Mouse (Mus musculus): Measurements from ENCODE around the gene Bnc2. TPM values are rescaled to one million over a fixed set of nuclear protein-coding genes. Genes with fewer than 3 reads are reported as not detected.

The Bnc2 gene
- polyA plus RNA-seq, 1 experiment from 2014 or later, result 17.2 TPM

DNA sequence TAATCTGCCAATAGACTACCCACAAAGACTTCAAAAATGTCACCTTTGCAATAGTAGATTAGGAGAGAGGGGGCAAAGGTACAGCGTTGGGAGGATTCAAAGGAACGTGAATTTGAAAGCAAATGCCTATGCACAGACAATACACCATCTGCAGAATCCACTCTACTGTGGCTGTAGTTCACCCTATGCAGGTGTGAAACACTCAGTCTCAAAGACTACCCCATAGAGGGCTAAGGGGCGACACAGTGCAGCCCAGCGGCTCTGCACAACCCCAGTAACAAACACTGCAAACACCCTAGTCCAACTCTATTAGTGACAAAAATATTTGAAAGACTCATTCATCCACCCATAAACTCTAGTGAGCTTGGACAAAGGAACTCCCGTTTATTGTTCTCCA is 218.2 kb downstream of the Bnc2 start:
- Histone ChIP-seq H3K36me3 (ENCODE audit: control insufficient read depth, insufficient read depth, low read length) (no peaks in the 10 kb centered on the region), H3K27ac (ENCODE audit: low read length) (no peak overlapping the region), H3K4me1 (ENCODE audit: control insufficient read depth, insufficient read depth, low read length) (0 out of 2 replicates have a peak, but pooled peaks cover 8% of the 10 kb centered on the region), H3K27me3 (ENCODE audit: control insufficient read depth, insufficient read depth, low read length) (no peaks in the 10 kb centered on the region), H3K9ac (ENCODE audit: low read length) (no peak overlapping the region), H3K4me3 (replicated peaks; ENCODE audit: low read length) (no peak overlapping the region), H3K9me3 (replicated peaks; ENCODE audit: control insufficient read depth, low read length) (no peaks in the 10 kb centered on the region), H3K4me2 (ENCODE audit: low read depth, low read length) (no peak overlapping the region)
- 63% methylated on average over 5 of the region's 5 CpGs for WGBS
- ATAC-seq (ENCODE audit: insufficient read depth, low FRiP score), result no peak

- no peak overlapping the region for H3K4me2 ChIP-seq (ENCODE audit: low read depth, low read length)
- H3K27me3 ChIP-seq (ENCODE audit: control insufficient read depth, insufficient read depth, low read length), result no peaks in the 10 kb centered on the region
- no peaks in the 10 kb centered on the region for H3K9me3 ChIP-seq (replicated peaks; ENCODE audit: control insufficient read depth, low read length)
- ATAC-seq (ENCODE audit: insufficient read depth, low FRiP score), result no peak
- H3K4me3 ChIP-seq (replicated peaks; ENCODE audit: low read length), result no peak overlapping the region
- H3K9ac ChIP-seq (ENCODE audit: low read length), result no peak overlapping the region
- H3K27ac ChIP-seq (ENCODE audit: low read length), result no peak overlapping the region
- 0 out of 2 replicates have a peak, but pooled peaks cover 8% of the 10 kb centered on the region for H3K4me1 ChIP-seq (ENCODE audit: control insufficient read depth, insufficient read depth, low read length)
- H3K36me3 ChIP-seq (ENCODE audit: control insufficient read depth, insufficient read depth, low read length), result no peaks in the 10 kb centered on the region
- WGBS, result 72% methylated on average over 16 of the region's 16 CpGs
Observed at GRCm38 (mm10) chr4:84456198-84456852, 218.8 kb downstream of the Bnc2 start.

DNA sequence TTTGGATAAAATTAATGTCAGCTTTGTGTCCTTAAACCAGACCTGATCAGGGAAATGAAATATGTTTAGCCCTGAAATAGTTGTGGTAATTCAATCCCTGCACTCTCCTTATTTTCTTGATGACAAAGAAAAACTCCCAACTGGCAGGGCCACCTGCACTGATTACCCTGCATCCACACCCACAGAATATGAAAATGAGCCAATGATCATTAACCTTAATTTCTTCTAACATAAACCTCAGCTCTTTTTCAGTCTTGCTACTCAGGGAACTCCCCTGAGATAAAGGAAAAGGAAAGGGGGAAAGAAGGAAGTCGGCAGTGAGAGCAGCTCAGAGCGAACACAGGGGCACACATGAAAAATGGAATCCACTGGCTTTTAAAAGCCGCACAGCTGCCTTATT is 220.6 kb downstream of the Bnc2 start:
- Histone ChIP-seq H3K4me2 (ENCODE audit: low read depth, low read length) (no peak overlapping the region), H3K4me3 (replicated peaks; ENCODE audit: low read length) (no peak overlapping the region), H3K4me1 (ENCODE audit: control insufficient read depth, insufficient read depth, low read length) (peaks cover 8% of the 10 kb centered on the region; the same call in 1 of the 2 replicates), H3K9me3 (replicated peaks; ENCODE audit: control insufficient read depth, low read length) (no peaks in the 10 kb centered on the region), H3K36me3 (ENCODE audit: control insufficient read depth, insufficient read depth, low read length) (no peaks in the 10 kb centered on the region), H3K27ac (ENCODE audit: low read length) (no peak overlapping the region), H3K9ac (ENCODE audit: low read length) (no peak overlapping the region), H3K27me3 (ENCODE audit: control insufficient read depth, insufficient read depth, low read length) (no peaks in the 10 kb centered on the region)
- WGBS, result 52% methylated on average over 3 of the region's 3 CpGs
- no peak; the same call in 1 of the 2 replicates for ATAC-seq (ENCODE audit: insufficient read depth, low FRiP score)

DNA sequence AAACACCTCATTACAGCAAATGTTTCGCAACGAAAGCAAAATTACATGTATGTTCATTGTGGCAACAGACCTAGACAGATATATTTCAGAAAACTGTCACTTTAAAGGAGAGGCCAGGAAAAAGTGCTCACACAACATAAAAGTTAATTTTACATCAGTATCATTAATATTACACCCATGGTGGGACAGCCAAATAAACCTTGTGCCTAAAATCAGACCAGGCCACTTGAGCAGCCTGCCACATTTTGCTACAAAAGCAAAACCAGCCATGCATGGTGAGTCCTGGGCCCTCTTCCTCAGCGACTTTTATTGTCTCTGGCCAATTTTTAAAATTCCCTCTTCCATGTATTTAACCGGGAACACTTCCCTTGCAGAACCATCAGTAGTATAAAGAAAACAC is 221.5 kb downstream of the Bnc2 start:
- H3K9me3 ChIP-seq (replicated peaks; ENCODE audit: control insufficient read depth, low read length), result no peaks in the 10 kb centered on the region
- peaks cover 8% of the 10 kb centered on the region; the same call in 1 of the 2 replicates for H3K4me1 ChIP-seq (ENCODE audit: control insufficient read depth, insufficient read depth, low read length)
- H3K27ac ChIP-seq (ENCODE audit: low read length), result no peak overlapping the region
- no peak overlapping the region for H3K4me2 ChIP-seq (ENCODE audit: low read depth, low read length)
- H3K4me3 ChIP-seq (replicated peaks; ENCODE audit: low read length), result no peak overlapping the region
- H3K27me3 ChIP-seq (ENCODE audit: control insufficient read depth, insufficient read depth, low read length), result no peaks in the 10 kb centered on the region
- no peak overlapping the region for H3K9ac ChIP-seq (ENCODE audit: low read length)
- ATAC-seq (ENCODE audit: insufficient read depth, low FRiP score), result no peak
- no peaks in the 10 kb centered on the region for H3K36me3 ChIP-seq (ENCODE audit: control insufficient read depth, insufficient read depth, low read length)
- 79% methylated on average over 4 of the region's 4 CpGs for WGBS

- H3K27ac ChIP-seq (ENCODE audit: low read length), result no peak overlapping the region
- H3K4me1 ChIP-seq (ENCODE audit: control insufficient read depth, insufficient read depth, low read length), result peaks cover 8% of the 10 kb centered on the region; the same call in 1 of the 2 replicates
- no peak for ATAC-seq (ENCODE audit: insufficient read depth, low FRiP score)
- 87% methylated on average over 3 of the region's 3 CpGs for WGBS
- no peak overlapping the region for H3K4me2 ChIP-seq (ENCODE audit: low read depth, low read length)
- no peaks in the 10 kb centered on the region for H3K27me3 ChIP-seq (ENCODE audit: control insufficient read depth, insufficient read depth, low read length)
- H3K36me3 ChIP-seq (ENCODE audit: control insufficient read depth, insufficient read depth, low read length), result no peaks in the 10 kb centered on the region
- H3K9ac ChIP-seq (ENCODE audit: low read length), result no peak overlapping the region
- H3K9me3 ChIP-seq (replicated peaks; ENCODE audit: control insufficient read depth, low read length), result no peaks in the 10 kb centered on the region
- H3K4me3 ChIP-seq (replicated peaks; ENCODE audit: low read length), result no peak overlapping the region
Observed at GRCm38 (mm10) chr4:84452642-84453041, 222.4 kb downstream of the Bnc2 start.

- Histone ChIP-seq H3K9me3 (replicated peaks; ENCODE audit: control insufficient read depth, low read length) (no peaks in the 10 kb centered on the region), H3K27ac (ENCODE audit: low read length) (no peak overlapping the region), H3K4me3 (replicated peaks; ENCODE audit: low read length) (no peak overlapping the region), H3K4me1 (ENCODE audit: control insufficient read depth, insufficient read depth, low read length) (peaks cover under 1% of the 10 kb centered on the region; the same call in 1 of the 2 replicates), H3K27me3 (ENCODE audit: control insufficient read depth, insufficient read depth, low read length) (no peaks in the 10 kb centered on the region), H3K4me2 (ENCODE audit: low read depth, low read length) (no peak overlapping the region), H3K9ac (ENCODE audit: low read length) (no peak overlapping the region), H3K36me3 (ENCODE audit: control insufficient read depth, insufficient read depth, low read length) (no peaks in the 10 kb centered on the region)
- 53% methylated on average over 7 of the region's 7 CpGs for WGBS
- ATAC-seq (ENCODE audit: insufficient read depth, low FRiP score), result no peak
Observed at GRCm38 (mm10) chr4:84449246-84450005, 225.6 kb downstream of the Bnc2 start.

DNA sequence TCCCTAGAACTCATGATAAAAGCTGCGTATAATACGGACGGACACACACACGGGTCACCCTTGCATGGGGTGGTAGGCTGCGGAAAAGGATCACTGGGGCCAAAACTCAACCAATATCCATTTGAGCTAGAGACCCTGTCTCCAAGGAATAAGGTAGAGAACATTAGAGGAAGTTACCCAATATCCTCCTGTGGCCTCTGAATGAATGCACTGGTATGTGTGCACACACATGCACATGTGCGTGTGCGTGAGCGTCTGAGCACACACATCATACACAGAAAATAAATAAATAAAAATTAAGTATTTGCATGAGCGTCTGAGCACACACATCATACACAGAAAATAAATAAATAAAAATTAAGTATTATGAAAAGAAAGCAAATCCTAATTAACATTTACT is 241.8 kb downstream of the Bnc2 start:
- Histone ChIP-seq H3K4me3 (replicated peaks; ENCODE audit: low read length) (no peak overlapping the region), H3K27ac (ENCODE audit: low read length) (no peak overlapping the region), H3K4me1 (ENCODE audit: control insufficient read depth, insufficient read depth, low read length) (no peaks in the 10 kb centered on the region), H3K27me3 (ENCODE audit: control insufficient read depth, insufficient read depth, low read length) (no peaks in the 10 kb centered on the region), H3K36me3 (ENCODE audit: control insufficient read depth, insufficient read depth, low read length) (no peaks in the 10 kb centered on the region), H3K9me3 (replicated peaks; ENCODE audit: control insufficient read depth, low read length) (no peaks in the 10 kb centered on the region), H3K4me2 (ENCODE audit: low read depth, low read length) (no peak overlapping the region), H3K9ac (ENCODE audit: low read length) (no peak overlapping the region)
- WGBS, result 95% methylated on average over 9 of the region's 9 CpGs
- ATAC-seq (ENCODE audit: insufficient read depth, low FRiP score), result no peak

GRCm38 (mm10) chr4:84431677-84432515 is 243.2 kb downstream of the Bnc2 start:
- Histone ChIP-seq H3K27ac (ENCODE audit: low read length) (no peak overlapping the region), H3K36me3 (ENCODE audit: control insufficient read depth, insufficient read depth, low read length) (no peaks in the 10 kb centered on the region)

DNA sequence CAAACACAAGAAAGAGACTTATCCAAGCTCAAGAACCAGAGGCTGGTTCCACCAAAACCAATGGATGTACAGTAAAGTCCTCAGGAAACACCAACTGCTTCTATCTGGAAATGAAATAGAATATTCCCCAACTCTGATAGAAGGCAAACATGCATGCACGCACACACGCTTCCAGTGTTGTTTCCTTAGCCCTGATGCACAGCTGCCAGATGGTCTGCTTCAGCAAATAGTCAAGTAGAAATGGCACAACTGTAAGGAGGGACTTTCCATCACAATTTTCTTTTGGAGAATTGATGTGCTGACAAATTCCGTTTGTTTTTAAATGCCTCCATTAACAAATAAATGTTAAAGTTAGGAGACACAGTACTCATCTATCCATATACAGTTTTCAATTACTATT is 247.1 kb downstream of the Bnc2 start:
- Histone ChIP-seq H3K4me1 (ENCODE audit: control insufficient read depth, insufficient read depth, low read length) (0 out of 2 replicates have a peak, but pooled peaks cover 3% of the 10 kb centered on the region), H3K9ac (ENCODE audit: low read length) (no peak overlapping the region), H3K36me3 (ENCODE audit: control insufficient read depth, insufficient read depth, low read length) (no peaks in the 10 kb centered on the region), H3K4me3 (replicated peaks; ENCODE audit: low read length) (no peak overlapping the region), H3K27me3 (ENCODE audit: control insufficient read depth, insufficient read depth, low read length) (no peaks in the 10 kb centered on the region), H3K9me3 (replicated peaks; ENCODE audit: control insufficient read depth, low read length) (no peaks in the 10 kb centered on the region), H3K4me2 (ENCODE audit: low read depth, low read length) (no peak overlapping the region), H3K27ac (ENCODE audit: low read length) (no peak overlapping the region)
- WGBS, result 60% methylated on average over 3 of the region's 3 CpGs
- ATAC-seq (ENCODE audit: insufficient read depth, low FRiP score), result no peak

More at GRCm38 (mm10) chr4:84431677-84432515, 243.2 kb downstream of the Bnc2 start:
- Histone ChIP-seq H3K9me3 (replicated peaks; ENCODE audit: control insufficient read depth, low read length) (no peaks in the 10 kb centered on the region), H3K4me1 (ENCODE audit: control insufficient read depth, insufficient read depth, low read length) (no peaks in the 10 kb centered on the region), H3K27me3 (ENCODE audit: control insufficient read depth, insufficient read depth, low read length) (no peaks in the 10 kb centered on the region), H3K4me2 (ENCODE audit: low read depth, low read length) (no peak overlapping the region), H3K4me3 (replicated peaks; ENCODE audit: low read length) (no peak overlapping the region), H3K9ac (ENCODE audit: low read length) (no peak overlapping the region)
- no peak for ATAC-seq (ENCODE audit: insufficient read depth, low FRiP score)
- WGBS, result 60% methylated on average over 6 of the region's 6 CpGs
